Mouse (Mus musculus) liver, embryonic 14.5 days (tissue): ENCODE measurements at regions not wholly inside any gene's neighbourhood (a gene's known extent, or its start where the extent isn't known, plus 50 kb on each side); places are given as distances from the start of the nearest gene placed in this dataset.

ENCODE experiments used
- CTCF ChIP-seq: IDR thresholded peaks from 2 replicates; pipeline ENCODE4 v1.5.1; 2016; ENCODE audit warnings: antibody characterized with exemption, low read depth, control low read depth
- EP300 ChIP-seq: IDR thresholded peaks from 2 replicates; pipeline ENCODE4 v1.6.1; 2016; ENCODE audit warnings: antibody characterized with exemption, low read depth

GRCm38 (mm10) chr1:133529817-133530216 lies 80.3 kb downstream of the Snrpe start:
- no peak for TF ChIP-seq CTCF
- no peak for TF ChIP-seq EP300
